In the genomic region with DNA sequence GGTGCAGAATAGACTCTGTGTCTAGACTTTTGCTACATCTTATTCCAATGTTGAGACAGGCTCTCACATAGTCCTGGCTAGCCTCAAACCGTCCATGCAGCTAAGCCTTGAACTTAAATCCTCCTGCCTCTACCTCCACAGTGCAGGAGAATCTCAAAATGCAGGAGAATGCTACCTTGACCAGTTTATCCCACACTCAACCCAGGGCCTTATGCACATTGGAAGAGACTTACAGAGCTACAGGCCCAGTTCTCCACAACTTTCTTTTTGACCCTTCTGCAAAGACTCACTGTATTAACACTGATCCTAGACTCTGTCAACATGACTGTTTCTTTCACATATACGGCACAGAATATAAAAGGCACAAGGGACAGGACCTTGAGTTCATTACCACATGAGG, we compare ENCODE assay signal across 10 mouse cellular contexts. TPM values are rescaled to one million over a fixed set of nuclear protein-coding genes. Genes with fewer than 3 reads are reported as not detected.
DNase-seq lines count a peak whose midpoint lies in the region; ATAC-seq and TF ChIP-seq lines count a peak whose summit lies in the region.
"Had no signal": no experiment of that assay in that cellular context is flagged by ENCODE, and none has a peak within 500 bp of the region (broad histone marks: within the 10 kb centered on the region; RNA-seq: fewer than 3 reads in every experiment).

No protein-coding gene starts in this region.

- intact Hi-C loops in left cerebral cortex, postnatal 36 days (cut with DNase I): loop anchor here (5.0 kb wide), 2 partner anchors 36 to 1989 kb away; partner anchors contain the start of gene Tnrc18

- H3K4me2 ChIP-seq in intestine, embryonic 14.5 days (ENCODE audit: low read length): peak overlapping the region; percentile 87
- H3K4me2 ChIP-seq in midbrain, embryonic 16.5 days (ENCODE audit: low read length): peak overlapping the region; percentile 95

- H3K9ac ChIP-seq in intestine, embryonic 14.5 days (ENCODE audit: low read length): peak overlapping the region; percentile 23
- no peak overlapping the region for H3K9ac ChIP-seq in midbrain, embryonic 16.5 days (ENCODE audit: low read depth, low read length)

- TF ChIP-seq CTCF in layer of hippocampus, adult 2 months (conservative IDR thresholded peaks at IDR 0.05): no peak

- H3K36me3 ChIP-seq in forebrain, embryonic 10.5 days (replicated peaks): peaks cover 22% of the 10 kb centered on the region
- H3K36me3 ChIP-seq in intestine, embryonic 14.5 days (ENCODE audit: control insufficient read depth, insufficient read depth, low read length): no peaks in the 10 kb centered on the region
- H3K36me3 ChIP-seq in midbrain, embryonic 16.5 days (ENCODE audit: control insufficient read depth, insufficient read depth, low read length): no peaks in the 10 kb centered on the region

- no peak for DNase-seq in layer of hippocampus, adult 2 months (ENCODE audit: low spot score in 2 of 2)
- DNase-seq in layer of hippocampus, adult 9-10 months (ENCODE audit: low spot score): no peak
- no peak for DNase-seq in forebrain, embryonic 10.5 days (ENCODE audit: extremely low spot score, low spot score)
- DNase-seq in intestine, embryonic 14.5 days (ENCODE audit: low spot score): no peak
- DNase-seq in MN1 (ENCODE audit: low spot score): no peak
- no peak for DNase-seq in adrenal gland, postnatal 36 days
- no peak for DNase-seq in left cerebral cortex, postnatal 36 days (ENCODE audit: low spot score in 2 of 2)
- DNase-seq: cerebellum, adult 11 months had no signal

- H3K27me3 ChIP-seq in forebrain, embryonic 10.5 days (ENCODE audit: poor library complexity, severe bottlenecking): no peaks in the 10 kb centered on the region
- H3K27me3 ChIP-seq in intestine, embryonic 14.5 days (replicated peaks; ENCODE audit: control insufficient read depth, insufficient read depth, low read length): no peaks in the 10 kb centered on the region
- no peaks in the 10 kb centered on the region for H3K27me3 ChIP-seq in midbrain, embryonic 16.5 days (ENCODE audit: control insufficient read depth, insufficient read depth, low read depth, low read length)

- peaks cover 39% of the 10 kb centered on the region for H3K4me1 ChIP-seq in forebrain, embryonic 10.5 days
- H3K4me1 ChIP-seq in intestine, embryonic 14.5 days (replicated peaks; ENCODE audit: control insufficient read depth, insufficient read depth, low read length): peaks cover 27% of the 10 kb centered on the region
- peaks cover 33% of the 10 kb centered on the region for H3K4me1 ChIP-seq in midbrain, embryonic 16.5 days (ENCODE audit: control insufficient read depth, insufficient read depth, low read length)

- 81% methylated on average over 2 of the region's 2 CpGs for WGBS in forebrain, embryonic 10.5 days
- 63% methylated on average over 2 of the region's 2 CpGs for WGBS in intestine, embryonic 14.5 days
- 39% methylated on average over 2 of the region's 2 CpGs for WGBS in midbrain, embryonic 16.5 days

- no peaks in the 10 kb centered on the region for H3K9me3 ChIP-seq in forebrain, embryonic 10.5 days
- no peaks in the 10 kb centered on the region for H3K9me3 ChIP-seq in intestine, embryonic 14.5 days (ENCODE audit: control insufficient read depth, low read length)
- H3K9me3 ChIP-seq in midbrain, embryonic 16.5 days (replicated peaks; ENCODE audit: control insufficient read depth, low read length, poor library complexity, severe bottlenecking): no peaks in the 10 kb centered on the region
- H3K9me3 ChIP-seq: G1E had no signal

- H3K4me3 ChIP-seq in layer of hippocampus, adult 2 months: peak overlapping the region; percentile 90
- H3K4me3 ChIP-seq in forebrain, embryonic 10.5 days: peak overlapping the region; percentile 81
- H3K4me3 ChIP-seq in intestine, embryonic 14.5 days (ENCODE audit: low read depth, low read length): peak overlapping the region; percentile 85
- 0 out of 2 replicates have a peak overlapping the region, but pooled peaks have one; percentile 7 for H3K4me3 ChIP-seq in midbrain, embryonic 16.5 days (ENCODE audit: low read depth, low read length)

- peak overlapping the region; percentile 84 for H3K27ac ChIP-seq in layer of hippocampus, adult 2 months
- no peak overlapping the region for H3K27ac ChIP-seq in forebrain, embryonic 10.5 days
- H3K27ac ChIP-seq in intestine, embryonic 14.5 days (ENCODE audit: low read depth): peak overlapping the region; percentile 30; the same call in 1 of the 2 replicates
- H3K27ac ChIP-seq in midbrain, embryonic 16.5 days (ENCODE audit: low read length): no peak overlapping the region

- no peak for ATAC-seq in intestine, embryonic 14.5 days (replicated peaks; ENCODE audit: low FRiP score, low TSS enrichment, low read depth)
- ATAC-seq in midbrain, embryonic 16.5 days: no peak

RNA-seq across cellular contexts. Expression of gene Gna12, which starts 1.9 kb away (rescaled TPM):
- total RNA-seq in layer of hippocampus, adult 2 months (2021): 10 to 100 TPM; 78.3 to 80.5 TPM
- polyA plus RNA-seq in forebrain, embryonic 10.5 days (2016; fragmentation: Nextera tagmentation; extraction: Ambion mirVana): 6.1 and 7.6 TPM in 2 replicates
- 15.7 and 17.7 TPM in 2 replicates for polyA plus RNA-seq in intestine, embryonic 14.5 days (2014; fragmentation: Nextera tagmentation; extraction: Ambion mirVana)
- 9.3 and 11.0 TPM in 2 replicates for polyA plus RNA-seq in midbrain, embryonic 16.5 days (2015; fragmentation: Nextera tagmentation; extraction: Ambion mirVana)
- 100 to 1,000 TPM; 119 to 155 TPM for total RNA-seq in adrenal gland, postnatal 36 days (2021)
- 10 to 100 TPM; 67.4 to 86.6 TPM for total RNA-seq in left cerebral cortex, postnatal 36 days (2021)

Comparison
In these comparisons a context has a peak if more than half of its experiments do, and no peak if none do; other contexts are left out.
1. H3K27ac ChIP-seq: peak in layer of hippocampus, adult 2 months (single experiment) and intestine, embryonic 14.5 days (single experiment); none in forebrain, embryonic 10.5 days (single experiment) and midbrain, embryonic 16.5 days (single experiment).
2. H3K4me3 ChIP-seq: peak in every context shown above with its lines; median percentile 90 in layer of hippocampus, adult 2 months; 85 in intestine, embryonic 14.5 days; 81 in forebrain, embryonic 10.5 days; 7 in midbrain, embryonic 16.5 days.